Mouse (Mus musculus): Measurements from ENCODE around the gene Slc9a3. TPM values are rescaled to one million over a fixed set of nuclear protein-coding genes. Genes with fewer than 3 reads are reported as not detected.

Slc9a3 gene
- polyA plus RNA-seq, 1 experiment = not detected

GRCm38 (mm10) chr13:74208317-74208985, 87.2 kb downstream of the Slc9a3 start, which contains the start of gene Exoc3:
Exoc3 (minus strand) TSS chr13:74208732.
- Histone ChIP-seq H3K4me3 (replicated peaks; ENCODE audit: control insufficient read depth, low read depth, low read length) (peak within 1 kb of the TSS; percentile 90), H3K4me1 (ENCODE audit: control insufficient read depth, insufficient read depth, low read length) (no peaks in the 10 kb centered on the region; the same call in 1 of the 2 replicates), H3K27ac (ENCODE audit: control insufficient read depth, insufficient read depth, low read depth, low read length, poor library complexity) (peak within 1 kb of the TSS; percentile 83)
- TF ChIP-seq CTCF (IDR thresholded peaks at IDR 0.05; ENCODE audit: control insufficient read depth, insufficient read depth, low read length) (no peak), POLR2A (IDR thresholded peaks at IDR 0.05; ENCODE audit: borderline replicate concordance, control insufficient read depth, low read depth, low read length) (peak; percentile 93; the same call in 1 of the 2 replicates)
- under 1% methylated on average over 39 of the region's 39 CpGs for WGBS

- Histone ChIP-seq H3K27ac (ENCODE audit: control insufficient read depth, insufficient read depth, low read depth, low read length, poor library complexity) (peak overlapping the region; percentile 70), H3K4me1 (ENCODE audit: control insufficient read depth, insufficient read depth, low read length) (no peaks in the 10 kb centered on the region; the same call in 1 of the 2 replicates), H3K4me3 (replicated peaks; ENCODE audit: control insufficient read depth, low read depth, low read length) (peak overlapping the region; percentile 90)
- no peak for TF ChIP-seq POLR2A (IDR thresholded peaks at IDR 0.05; ENCODE audit: borderline replicate concordance, control insufficient read depth, low read depth, low read length)
- no peak for TF ChIP-seq CTCF (IDR thresholded peaks at IDR 0.05; ENCODE audit: control insufficient read depth, insufficient read depth, low read length)
- WGBS = 12% methylated on average over 12 of the region's 12 CpGs
These were observed 87.7 kb downstream of the Slc9a3 start for GRCm38 (mm10) chr13:74208986-74209345.

DNA sequence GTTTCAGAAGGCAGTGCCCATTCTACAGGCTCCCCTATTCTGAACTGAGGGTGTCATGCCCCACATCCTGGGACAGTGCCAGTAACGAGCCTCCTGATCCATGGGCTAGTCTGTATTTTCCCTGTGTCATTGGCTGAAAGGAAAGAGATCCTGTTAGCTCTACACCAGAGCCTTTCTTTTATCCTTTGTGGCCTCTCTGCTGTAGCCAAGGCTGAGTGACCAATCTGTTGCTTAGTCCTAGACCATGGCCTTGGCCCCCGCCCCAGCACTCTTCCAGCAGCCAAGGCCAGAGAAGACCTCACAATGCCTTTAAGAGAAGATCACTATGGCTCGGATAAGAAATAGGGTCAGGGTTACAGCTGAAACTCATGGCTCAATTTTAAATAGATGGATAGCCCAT, 97.2 kb downstream of the Slc9a3 start:
- TF ChIP-seq CTCF (IDR thresholded peaks at IDR 0.05; ENCODE audit: control insufficient read depth, insufficient read depth, low read length) (no peak), POLR2A (IDR thresholded peaks at IDR 0.05; ENCODE audit: borderline replicate concordance, control insufficient read depth, low read depth, low read length) (no peak)
- Histone ChIP-seq H3K4me1 (ENCODE audit: control insufficient read depth, insufficient read depth, low read length) (no peaks in the 10 kb centered on the region), H3K27ac (ENCODE audit: control insufficient read depth, insufficient read depth, low read depth, low read length, poor library complexity) (no peak overlapping the region), H3K4me3 (replicated peaks; ENCODE audit: control insufficient read depth, low read depth, low read length) (no peak overlapping the region)
- 78% methylated on average over 3 of the region's 3 CpGs for WGBS

Other genes starting within 250 kb of the Slc9a3 start
- 12.0 and 14.5 TPM in 2 replicates for gene Trip13, start 183.7 kb upstream of the Slc9a3 start, polyA plus RNA-seq (2011; ENCODE audit: insufficient read depth, insufficient read length, low replicate concordance, missing spikeins)
- gene Brd9, start 183.6 kb upstream of the Slc9a3 start, polyA plus RNA-seq (2011; ENCODE audit: insufficient read depth, insufficient read length, low replicate concordance, missing spikeins) = 47.6 and 70.8 TPM in 2 replicates
- not detected in 2 replicates for gene Zdhhc11, start 157.6 kb upstream of the Slc9a3 start, polyA plus RNA-seq (2011; ENCODE audit: insufficient read depth, insufficient read length, low replicate concordance, missing spikeins)
- gene Tppp, start 112.0 kb upstream of the Slc9a3 start, polyA plus RNA-seq (2011; ENCODE audit: insufficient read depth, insufficient read length, low replicate concordance, missing spikeins) = 0.38 and 6.8 TPM in 2 replicates
- 3.8 and 5.9 TPM in 2 replicates for gene Cep72, start 59.2 kb upstream of the Slc9a3 start, polyA plus RNA-seq (2011; ENCODE audit: insufficient read depth, insufficient read length, low replicate concordance, missing spikeins)
- gene Exoc3, start 87.3 kb downstream of the Slc9a3 start, polyA plus RNA-seq (2011; ENCODE audit: insufficient read depth, insufficient read length, low replicate concordance, missing spikeins) = 40.2 and 44.8 TPM in 2 replicates
- gene Ahrr, start 170.9 kb downstream of the Slc9a3 start, polyA plus RNA-seq (2011; ENCODE audit: insufficient read depth, insufficient read length, low replicate concordance, missing spikeins) = not detected in 2 replicates
- gene Pdcd6, start 196.1 kb downstream of the Slc9a3 start, polyA plus RNA-seq (2011; ENCODE audit: insufficient read depth, insufficient read length, low replicate concordance, missing spikeins) = 36.0 and 45.3 TPM in 2 replicates
- 76.4 and 85.4 TPM in 2 replicates for gene Sdha, start 228.8 kb downstream of the Slc9a3 start, polyA plus RNA-seq (2011; ENCODE audit: insufficient read depth, insufficient read length, low replicate concordance, missing spikeins)
- 11.6 and 22.1 TPM in 2 replicates for gene Ccdc127, start 228.9 kb downstream of the Slc9a3 start, polyA plus RNA-seq (2011; ENCODE audit: insufficient read depth, insufficient read length, low replicate concordance, missing spikeins)
- 0.36 TPM in 1 of 2 replicates, not detected in the other for gene Lrrc14b, start 242.5 kb downstream of the Slc9a3 start, polyA plus RNA-seq (2011; ENCODE audit: insufficient read depth, insufficient read length, low replicate concordance, missing spikeins)

Measured in bone marrow, adult 2 months (tissue).